Mouse (Mus musculus) ES-E14 (cell line): Measurements from ENCODE around the gene Olfr1121.

Experiments used
- MAFK ChIP-seq: IDR thresholded peaks from 2 replicates; pipeline ENCODE4 v1.6.1; 2014; ENCODE audit warnings: mild to moderate bottlenecking, low read depth, low read length, inconsistent platforms; ENCODE audit not compliant: insufficient read depth
- ZC3H11A ChIP-seq: IDR thresholded peaks from 2 replicates; pipeline ENCODE4 v1.6.1; 2012; ENCODE audit warnings: low read depth, mild to moderate bottlenecking, inconsistent platforms, low read length, borderline replicate concordance
- ZNF384 ChIP-seq: IDR thresholded peaks from 2 replicates; pipeline ENCODE4 v1.6.1; 2012; ENCODE audit warnings: low read depth, low read length, inconsistent platforms

GRCm38 (mm10) chr2:87416335-87416734 lies 46.6 kb downstream of the Olfr1121 start, which contains the start of gene Olfr1123:
- no peak for TF ChIP-seq ZC3H11A
- no peak for TF ChIP-seq MAFK
- TF ChIP-seq ZNF384 = no peak
